Mouse (Mus musculus): Measurements from ENCODE around the gene Mad1l1. TPM values are rescaled to one million over a fixed set of nuclear protein-coding genes. Genes with fewer than 3 reads are reported as not detected.

Gene Mad1l1
- total and polyA plus RNA-seq, 3 experiments, result 40.5 to 65.2 TPM; not detected in 1

GRCm38 (mm10) chr5:140064521-140064920 lies 256.8 kb downstream of the Mad1l1 start:
- Histone ChIP-seq H3K27me3 (ENCODE audit: control insufficient read depth in 1 of 2, insufficient read depth in 2 of 2, low read length in 2 of 2) (no peaks in the 10 kb centered on the region), H3K27ac (ENCODE audit: control insufficient read depth, low read depth, low read length) (no peak overlapping the region), H3K79me2 (ENCODE audit: control insufficient read depth, insufficient read depth, low read length, poor library complexity) (no peaks in the 10 kb centered on the region), H3K9me3 (replicated peaks; ENCODE audit: insufficient read depth, low read length) (no peaks in the 10 kb centered on the region), H3K36me3 (ENCODE audit: control insufficient read depth in 1 of 2, insufficient read depth in 2 of 2, low read length in 2 of 2) (no peaks in the 10 kb centered on the region; a peak in 1 of 4 replicates), H3K9ac (ENCODE audit: control insufficient read depth, low read depth, low read length, poor library complexity, severe bottlenecking) (no peak overlapping the region), H3K4me1 (ENCODE audit: control insufficient read depth in 1 of 2, insufficient read depth in 2 of 2, low read length in 2 of 2) (no peaks in the 10 kb centered on the region), H3K4me3 (ENCODE audit: control insufficient read depth in 1 of 2, insufficient read depth in 1 of 2, low read depth in 2 of 2, low read length in 2 of 2) (no peak overlapping the region)
- TF ChIP-seq ELF1 (IDR thresholded peaks at IDR 0.05; ENCODE audit: low read depth, low read length) (no peak), MYC (IDR thresholded peaks at IDR 0.05; ENCODE audit: low read depth, low read length) (no peak), SMC3 (IDR thresholded peaks at IDR 0.05; ENCODE audit: low read depth, low read length) (no peak), POLR2AphosphoS2 (IDR thresholded peaks at IDR 0.05; ENCODE audit: low read length) (no peak), RAD21 (IDR thresholded peaks at IDR 0.05; ENCODE audit: low read depth, low read length) (no peak), ZKSCAN1 (IDR thresholded peaks at IDR 0.05; ENCODE audit: low read depth, low read length) (no peak)
- DNase-seq (ENCODE audit: low read depth, low spot score), result no peak

- Histone ChIP-seq H3K27me3 (ENCODE audit: control insufficient read depth in 1 of 2, insufficient read depth in 2 of 2, low read length in 2 of 2) (no peaks in the 10 kb centered on the region), H3K9ac (ENCODE audit: control insufficient read depth, low read depth, low read length, poor library complexity, severe bottlenecking) (no peak overlapping the region), H3K4me1 (ENCODE audit: control insufficient read depth in 1 of 2, insufficient read depth in 2 of 2, low read length in 2 of 2) (no peaks in the 10 kb centered on the region), H3K27ac (ENCODE audit: control insufficient read depth, low read depth, low read length) (no peak overlapping the region), H3K79me2 (ENCODE audit: control insufficient read depth, insufficient read depth, low read length, poor library complexity) (no peaks in the 10 kb centered on the region), H3K4me3 (ENCODE audit: control insufficient read depth in 1 of 2, insufficient read depth in 1 of 2, low read depth in 2 of 2, low read length in 2 of 2) (no peak overlapping the region), H3K36me3 (ENCODE audit: control insufficient read depth in 1 of 2, insufficient read depth in 2 of 2, low read length in 2 of 2) (no peaks in the 10 kb centered on the region; a peak in 1 of 4 replicates), H3K9me3 (replicated peaks; ENCODE audit: insufficient read depth, low read length) (no peaks in the 10 kb centered on the region)
- TF ChIP-seq CHD2 (IDR thresholded peaks at IDR 0.05; ENCODE audit: low read length) (no peak), E2F4 (IDR thresholded peaks at IDR 0.05; ENCODE audit: borderline replicate concordance, low read depth, low read length) (no peak), ZC3H11A (IDR thresholded peaks at IDR 0.05; ENCODE audit: low read depth, low read length) (no peak), CTCF (IDR thresholded peaks at IDR 0.05 in 2 of 3, conservative IDR thresholded peaks at IDR 0.05 in 1 of 3; ENCODE audit: control insufficient read depth in 1 of 3, insufficient read depth in 1 of 3, low read depth in 2 of 3, low read length in 3 of 3, poor library complexity in 1 of 3, severe bottlenecking in 1 of 3) (no peak), MEF2A (IDR thresholded peaks at IDR 0.05; ENCODE audit: extremely low read depth, insufficient replicate concordance, low read depth, low read length, poor library complexity, severe bottlenecking) (no peak), RAD21 (IDR thresholded peaks at IDR 0.05; ENCODE audit: low read depth, low read length) (no peak), ZMIZ1 (IDR thresholded peaks at IDR 0.05; ENCODE audit: low read depth, low read length) (no peak), GABPA (IDR thresholded peaks at IDR 0.05; ENCODE audit: low read depth, low read length) (no peak), NRF1 (IDR thresholded peaks at IDR 0.05; ENCODE audit: insufficient read depth, low read depth, low read length, poor library complexity, severe bottlenecking) (no peak), ZNF384 (IDR thresholded peaks at IDR 0.05; ENCODE audit: low read depth, low read length) (no peak), UBTF (IDR thresholded peaks at IDR 0.05; ENCODE audit: borderline replicate concordance, insufficient read depth, low read depth, low read length) (no peak)
- no peak for DNase-seq (ENCODE audit: low read depth, low spot score)
Measured at GRCm38 (mm10) chr5:140062828-140063227, 258.5 kb downstream of the Mad1l1 start.

All from MEL (cell line).